Mouse (Mus musculus) bone marrow, adult 2 months (tissue): ENCODE measurements around the gene Smpd2. TPM values are rescaled to one million over a fixed set of nuclear protein-coding genes. Genes with fewer than 3 reads are reported as not detected.

Experiments used
- H3K27ac ChIP-seq: fragments of 200-500 bp; 2 replicates; pipeline ENCODE4 v1.5.1; 2012; ENCODE audit warnings: low read depth, mild to moderate bottlenecking, control low read depth, inconsistent platforms, low read length; ENCODE audit not compliant: control insufficient read depth, poor library complexity, insufficient read depth
- H3K4me1 ChIP-seq: fragments of 200-500 bp; 2 replicates; pipeline ENCODE4 v1.6.1; 2011; ENCODE audit warnings: low read length; ENCODE audit not compliant: control insufficient read depth, insufficient read depth
- H3K4me3 ChIP-seq: fragments of 200-500 bp; replicated peaks from 2 replicates; pipeline ENCODE3; 2011; ENCODE audit warnings: mild to moderate bottlenecking, low read depth, low read length, control low read depth; ENCODE audit not compliant: control insufficient read depth
- CTCF ChIP-seq: fragments of 200-500 bp; IDR thresholded peaks from 2 replicates; pipeline ENCODE4 v1.5.1; 2011; ENCODE audit warnings: low read length, control low read depth; ENCODE audit not compliant: control insufficient read depth, insufficient read depth
- POLR2A ChIP-seq: fragments of 200-500 bp; IDR thresholded peaks from 2 replicates; pipeline ENCODE4 v1.6.1; 2011; ENCODE audit warnings: low read depth, mild to moderate bottlenecking, control low read depth, low read length, borderline replicate concordance; ENCODE audit not compliant: control insufficient read depth
- WGBS: fragments of 180-500 bp; shearing (Covaris S2); methylation state at CpG from one replicate; pipeline ENCODE4 v1.1.7; 2018; 5-methylcytosine and 5-hydroxymethylcytosine counted together
- polyA plus RNA-seq: library from polyadenylated mRNA; stranded (reverse); fragments of >200 nt; gene quantifications from 2 replicates; pipeline ENCODE4 v1.2.4, GENCODE M21; 2011; ENCODE audit warnings: low replicate concordance; ENCODE audit not compliant: missing spikeins, insufficient read depth, insufficient read length

The Smpd2 gene
- 3.9 and 16.7 TPM in 2 replicates for polyA plus RNA-seq

- H3K4me3 ChIP-seq: peak within 1 kb of the TSS; percentile 78
- peak within 1 kb of the TSS; percentile 58 for H3K27ac ChIP-seq
- no peak for TF ChIP-seq CTCF
- TF ChIP-seq POLR2A: peak; percentile 51; the same call in 1 of the 2 replicates
- WGBS: under 1% methylated on average over 50 of the region's 50 CpGs
- H3K4me1 ChIP-seq: peaks cover 5% of the 10 kb centered on the region
These were observed at the start of gene Smpd2, which contains the start of gene Ppil6 for GRCm38 (mm10) chr10:41489708-41490517. Smpd2 (minus strand) TSS chr10:41490369. Ppil6 (plus strand) TSS chr10:41490439.

GRCm38 (mm10) chr10:41538986-41539385 lies 48.8 kb upstream of the Smpd2 start:
- WGBS: 84% methylated on average over 4 of the region's 4 CpGs
- Histone ChIP-seq H3K4me1 (no peaks in the 10 kb centered on the region; the same call in 1 of the 2 replicates), H3K4me3 (no peak overlapping the region), H3K27ac (no peak overlapping the region)
- TF ChIP-seq CTCF: no peak
- TF ChIP-seq POLR2A: no peak

GRCm38 (mm10) chr10:41537983-41538330 lies 47.8 kb upstream of the Smpd2 start:
- 81% methylated on average over 3 of the region's 3 CpGs for WGBS
- Histone ChIP-seq H3K4me3 (no peak overlapping the region), H3K27ac (no peak overlapping the region), H3K4me1 (no peaks in the 10 kb centered on the region; the same call in 1 of the 2 replicates)
- no peak for TF ChIP-seq CTCF
- TF ChIP-seq POLR2A: no peak

- Histone ChIP-seq H3K27ac (no peak overlapping the region), H3K4me3 (no peak overlapping the region), H3K4me1 (no peaks in the 10 kb centered on the region; the same call in 1 of the 2 replicates)
- TF ChIP-seq POLR2A (no peak), CTCF (no peak)
- WGBS: 89% methylated on average over 4 of the region's 4 CpGs
These were observed 47.2 kb upstream of the Smpd2 start for GRCm38 (mm10) chr10:41537226-41537982.

- Histone ChIP-seq H3K4me1 (no peaks in the 10 kb centered on the region; the same call in 1 of the 2 replicates), H3K27ac (no peak overlapping the region), H3K4me3 (no peak overlapping the region)
- WGBS: 32% methylated on average over 1 of the region's 1 CpGs
- TF ChIP-seq CTCF (no peak), POLR2A (no peak)
These were observed 46.5 kb upstream of the Smpd2 start for GRCm38 (mm10) chr10:41536714-41537113.

- no peak overlapping the region for H3K4me3 ChIP-seq
- WGBS: 80% methylated on average over 2 of the region's 2 CpGs
- no peaks in the 10 kb centered on the region; the same call in 1 of the 2 replicates for H3K4me1 ChIP-seq
- H3K27ac ChIP-seq: no peak overlapping the region
- no peak for TF ChIP-seq CTCF
- no peak for TF ChIP-seq POLR2A
These were observed 45.8 kb upstream of the Smpd2 start for GRCm38 (mm10) chr10:41535991-41536390.

- Histone ChIP-seq H3K27ac (no peak overlapping the region), H3K4me1 (no peaks in the 10 kb centered on the region; the same call in 1 of the 2 replicates), H3K4me3 (no peak overlapping the region)
- no peak for TF ChIP-seq CTCF
- no peak for TF ChIP-seq POLR2A
- 25% methylated on average over 5 of the region's 5 CpGs for WGBS
These were observed 39.8 kb upstream of the Smpd2 start for GRCm38 (mm10) chr10:41529972-41530371.

- WGBS: 69% methylated on average over 1 of the region's 1 CpGs
- Histone ChIP-seq H3K4me1 (peaks cover 3% of the 10 kb centered on the region; the same call in 1 of the 2 replicates), H3K27ac (no peak overlapping the region), H3K4me3 (no peak overlapping the region)
- TF ChIP-seq POLR2A (no peak), CTCF (no peak)
These were observed 35.5 kb upstream of the Smpd2 start for GRCm38 (mm10) chr10:41525696-41526095.
